Mouse (Mus musculus): ENCODE measurements around the gene Pms2. TPM values are rescaled to one million over a fixed set of nuclear protein-coding genes. Genes with fewer than 3 reads are reported as not detected.
A peak's percentile ranks its signal among the peaks of the same experiment; 100 is the strongest.

Pms2 gene
- polyA plus RNA-seq, 1 experiment, result 18.6 TPM

GRCm38 (mm10) chr5:143933875-143934274 is 24.1 kb downstream of the Pms2 start:
- no peak for DNase-seq (ENCODE audit: low read depth)
- no peak for TF ChIP-seq CTCF (IDR thresholded peaks at IDR 0.05; ENCODE audit: borderline replicate concordance, extremely low read depth, insufficient read depth, insufficient read length)
- TF ChIP-seq POLR2A (IDR thresholded peaks at IDR 0.05; ENCODE audit: borderline replicate concordance, extremely low read depth, insufficient read depth, insufficient read length, poor library complexity, severe bottlenecking), result no peak

DNA sequence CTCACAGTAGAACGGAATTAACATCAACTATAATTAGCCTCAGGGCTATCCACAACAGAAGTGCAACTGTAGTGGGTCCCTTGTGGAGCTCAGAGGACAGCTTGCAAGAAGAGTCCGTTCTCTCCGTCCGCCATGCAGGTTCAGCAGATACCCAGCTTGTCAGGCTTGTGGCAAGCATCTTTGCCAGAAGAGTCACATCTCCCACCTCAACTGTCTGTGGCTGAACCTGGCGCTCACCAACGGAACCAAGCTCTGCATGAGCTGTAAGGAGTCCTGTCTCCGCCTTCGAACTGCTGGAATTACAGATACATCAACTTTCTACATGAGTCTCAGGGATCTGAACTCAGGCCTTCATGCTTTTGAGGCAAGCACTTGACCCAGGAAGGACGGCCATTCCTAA is 26.4 kb downstream of the Pms2 start:
- TF ChIP-seq CTCF (IDR thresholded peaks at IDR 0.05; ENCODE audit: borderline replicate concordance, extremely low read depth, insufficient read depth, insufficient read length), result no peak
- TF ChIP-seq POLR2A (IDR thresholded peaks at IDR 0.05; ENCODE audit: borderline replicate concordance, extremely low read depth, insufficient read depth, insufficient read length, poor library complexity, severe bottlenecking), result no peak

DNA sequence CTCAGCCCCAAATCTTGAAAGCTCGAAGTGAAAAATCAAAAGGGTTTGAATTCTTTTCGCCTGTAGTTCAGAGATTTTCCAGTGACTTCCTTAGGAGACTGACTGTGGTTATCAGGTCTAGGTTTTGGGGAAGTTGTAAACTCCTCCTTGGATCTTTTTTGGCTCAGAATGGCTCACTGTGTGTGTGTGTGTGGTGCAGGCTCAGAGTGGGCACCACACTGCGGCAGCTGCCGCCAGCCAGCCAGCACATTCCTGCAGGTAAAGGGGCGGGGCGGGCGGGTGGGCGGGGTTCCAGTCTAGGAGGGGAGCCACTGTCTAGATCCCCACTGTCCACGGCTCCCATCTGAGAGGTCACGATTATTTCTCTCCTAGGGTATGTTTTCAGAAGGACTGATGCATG is 31.8 kb downstream of the Pms2 start:
- TF ChIP-seq POLR2A (IDR thresholded peaks at IDR 0.05; ENCODE audit: borderline replicate concordance, extremely low read depth, insufficient read depth, insufficient read length, poor library complexity, severe bottlenecking) (no peak), CTCF (IDR thresholded peaks at IDR 0.05; ENCODE audit: borderline replicate concordance, extremely low read depth, insufficient read depth, insufficient read length) (no peak)
- no peak for DNase-seq (ENCODE audit: low read depth)

More for the DNA sequence above, 26.4 kb downstream of the Pms2 start:
- no peak for DNase-seq (ENCODE audit: low read depth)

- no peak for TF ChIP-seq POLR2A (IDR thresholded peaks at IDR 0.05; ENCODE audit: borderline replicate concordance, extremely low read depth, insufficient read depth, insufficient read length, poor library complexity, severe bottlenecking)
- TF ChIP-seq CTCF (IDR thresholded peaks at IDR 0.05; ENCODE audit: borderline replicate concordance, extremely low read depth, insufficient read depth, insufficient read length), result no peak
These were observed 33.7 kb downstream of the Pms2 start for GRCm38 (mm10) chr5:143943231-143944125.

GRCm38 (mm10) chr5:143948361-143948760 is 38.6 kb downstream of the Pms2 start:
- TF ChIP-seq POLR2A (IDR thresholded peaks at IDR 0.05; ENCODE audit: borderline replicate concordance, extremely low read depth, insufficient read depth, insufficient read length, poor library complexity, severe bottlenecking) (no peak), CTCF (IDR thresholded peaks at IDR 0.05; ENCODE audit: borderline replicate concordance, extremely low read depth, insufficient read depth, insufficient read length) (no peak)
- DNase-seq (ENCODE audit: low read depth), result no peak

More at GRCm38 (mm10) chr5:143943231-143944125, 33.7 kb downstream of the Pms2 start:
- peak; percentile 60 for DNase-seq (ENCODE audit: low read depth)

DNA sequence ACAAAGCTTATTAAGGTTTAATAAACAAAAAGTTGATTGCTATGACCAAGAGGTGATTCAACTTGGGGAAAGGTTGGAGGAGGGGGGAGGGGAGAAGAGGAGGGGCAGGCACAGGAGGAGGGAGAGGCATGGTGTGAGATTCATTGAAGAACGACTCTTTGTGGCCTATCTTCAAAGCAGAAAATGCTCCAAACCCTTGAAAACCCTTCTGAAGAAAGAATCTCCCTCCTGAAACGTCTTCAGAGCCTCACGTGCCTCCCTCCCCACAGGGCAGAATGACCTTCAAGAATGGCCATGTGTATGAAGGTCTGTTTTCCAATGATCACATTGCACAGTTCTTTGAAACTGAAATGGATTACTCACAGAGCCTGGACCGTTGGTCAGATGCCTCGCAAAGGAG is 40.3 kb downstream of the Pms2 start:
- no peak for TF ChIP-seq CTCF (IDR thresholded peaks at IDR 0.05; ENCODE audit: borderline replicate concordance, extremely low read depth, insufficient read depth, insufficient read length)
- no peak for TF ChIP-seq POLR2A (IDR thresholded peaks at IDR 0.05; ENCODE audit: borderline replicate concordance, extremely low read depth, insufficient read depth, insufficient read length, poor library complexity, severe bottlenecking)
- no peak for DNase-seq (ENCODE audit: low read depth)

GRCm38 (mm10) chr5:143957101-143957500 is 47.3 kb downstream of the Pms2 start:
- DNase-seq (ENCODE audit: low read depth), result no peak
- TF ChIP-seq CTCF (IDR thresholded peaks at IDR 0.05; ENCODE audit: borderline replicate concordance, extremely low read depth, insufficient read depth, insufficient read length) (no peak), POLR2A (IDR thresholded peaks at IDR 0.05; ENCODE audit: borderline replicate concordance, extremely low read depth, insufficient read depth, insufficient read length, poor library complexity, severe bottlenecking) (no peak)

DNA sequence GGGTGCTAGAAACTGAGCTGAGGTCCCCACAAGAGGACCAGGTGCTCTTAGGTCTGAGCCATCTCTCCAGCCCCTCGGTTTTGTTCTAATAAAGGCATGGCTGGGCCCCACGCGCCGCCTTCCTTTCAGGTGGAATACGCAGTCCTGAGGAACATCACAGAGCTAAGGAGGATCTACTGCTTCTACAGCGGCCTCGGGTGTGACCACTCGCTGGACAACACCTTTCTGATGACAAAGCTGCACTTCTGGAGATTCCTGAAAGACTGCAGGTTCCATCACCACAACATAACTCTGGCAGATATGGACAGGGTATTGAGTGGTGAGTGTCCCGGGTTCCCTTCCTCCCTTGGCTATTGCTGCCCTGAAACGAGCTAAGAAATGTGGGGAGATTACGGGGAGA is 49.8 kb downstream of the Pms2 start:
- DNase-seq (ENCODE audit: low read depth), result no peak
- no peak for TF ChIP-seq POLR2A (IDR thresholded peaks at IDR 0.05; ENCODE audit: borderline replicate concordance, extremely low read depth, insufficient read depth, insufficient read length, poor library complexity, severe bottlenecking)
- no peak for TF ChIP-seq CTCF (IDR thresholded peaks at IDR 0.05; ENCODE audit: borderline replicate concordance, extremely low read depth, insufficient read depth, insufficient read length)

DNA sequence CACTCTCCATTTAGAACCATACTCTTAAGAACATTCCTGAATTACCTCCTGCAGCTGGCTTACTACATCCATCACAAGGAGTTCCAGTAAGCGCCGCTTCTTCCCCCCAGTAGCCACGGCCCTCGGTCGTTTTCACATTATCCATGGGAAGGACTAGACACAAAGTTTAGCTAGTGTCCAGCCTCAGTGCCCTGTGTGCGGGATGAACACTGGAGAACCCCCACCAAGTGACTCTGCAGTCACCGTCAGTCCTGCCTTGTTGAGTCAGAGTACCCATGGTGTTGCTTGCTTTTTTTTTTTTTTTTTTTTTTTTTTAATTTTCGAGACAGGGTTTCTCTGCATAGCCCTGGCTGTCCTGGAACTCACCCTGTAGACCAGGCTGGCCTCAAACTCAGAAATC is 51.4 kb downstream of the Pms2 start:
- TF ChIP-seq POLR2A (IDR thresholded peaks at IDR 0.05; ENCODE audit: borderline replicate concordance, extremely low read depth, insufficient read depth, insufficient read length, poor library complexity, severe bottlenecking), result no peak
- TF ChIP-seq CTCF (IDR thresholded peaks at IDR 0.05; ENCODE audit: borderline replicate concordance, extremely low read depth, insufficient read depth, insufficient read length), result no peak
- no peak for DNase-seq (ENCODE audit: low read depth)

DNA sequence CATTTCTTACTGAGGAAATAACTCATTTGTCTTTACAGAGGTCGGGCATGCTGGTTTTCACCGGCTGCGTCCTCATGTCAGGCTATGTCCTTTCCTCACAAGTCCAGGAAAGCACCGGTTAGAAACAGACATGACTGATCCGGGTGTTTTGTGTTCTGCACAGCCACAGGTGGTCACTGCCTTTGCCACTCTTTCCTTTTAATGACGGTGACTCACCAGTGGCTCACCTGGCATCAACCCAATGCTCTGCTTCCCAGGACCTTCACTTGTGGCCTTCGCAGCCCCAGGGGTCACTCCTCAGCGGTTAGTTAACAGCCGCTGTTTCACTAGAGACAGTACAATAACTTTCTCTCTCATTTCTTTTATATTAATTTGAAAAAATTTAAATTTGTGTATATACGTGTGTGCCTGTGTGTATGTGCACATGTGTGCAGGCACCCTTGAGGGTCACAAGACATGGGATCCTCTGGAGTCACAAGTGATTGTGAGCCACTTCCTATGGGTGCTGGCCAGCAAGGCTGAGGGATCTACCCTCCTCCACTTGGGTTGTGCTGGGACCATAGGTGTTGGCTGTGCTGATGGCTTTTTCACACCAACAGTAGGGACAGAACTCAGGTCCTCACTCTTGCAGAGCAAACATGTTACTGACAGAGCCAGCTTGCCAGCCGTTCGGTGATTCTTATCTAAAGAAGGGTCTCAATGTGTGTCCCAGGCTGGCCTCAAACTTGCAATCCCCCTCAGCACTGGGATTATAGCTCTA is 56.0 kb downstream of the Pms2 start:
- DNase-seq (ENCODE audit: low read depth), result no peak
- TF ChIP-seq POLR2A (IDR thresholded peaks at IDR 0.05; ENCODE audit: borderline replicate concordance, extremely low read depth, insufficient read depth, insufficient read length, poor library complexity, severe bottlenecking) (no peak), CTCF (IDR thresholded peaks at IDR 0.05; ENCODE audit: borderline replicate concordance, extremely low read depth, insufficient read depth, insufficient read length) (no peak)

GRCm38 (mm10) chr5:143966671-143967070 is 56.9 kb downstream of the Pms2 start:
- TF ChIP-seq CTCF (IDR thresholded peaks at IDR 0.05; ENCODE audit: borderline replicate concordance, extremely low read depth, insufficient read depth, insufficient read length), result no peak
- no peak for TF ChIP-seq POLR2A (IDR thresholded peaks at IDR 0.05; ENCODE audit: borderline replicate concordance, extremely low read depth, insufficient read depth, insufficient read length, poor library complexity, severe bottlenecking)
- DNase-seq (ENCODE audit: low read depth), result no peak

All from brain, embryonic 14.5 days (tissue).